Mouse (Mus musculus) heart, postnatal 36 days (tissue): ENCODE results near the gene C2. TPM values are rescaled to one million over a fixed set of nuclear protein-coding genes. Genes with fewer than 3 reads are reported as not detected.
"Not testable (repeated sequence)": the region's sequence is repeated elsewhere in the genome, so short reads cannot be mapped to it uniquely, and the experiment has no call there.

Source experiments
- DNase-seq, 2 experiments: peaks; one replicate each; pipeline ENCODE4 v3.0.0; 2021 to 2022
- intact Hi-C: fragments of 180-260 bp; cut with DNase I; formaldehyde crosslinking; loops from one replicate; pipeline ENCODE4 v1.15.1; 2025
- microRNA-seq, 2 experiments: library from miRNA; unstranded; fragments of <30 nt; microRNA quantifications; one replicate each; pipeline ENCODE4 v1.2.0; 2021; ENCODE audit warnings: borderline number of aligned reads in 2 of 2
- total RNA-seq, 2 experiments: library from RNA; stranded (reverse); gene quantifications; 2 replicates each; pipeline ENCODE4 v1.2.3; 2021

Gene C2
- total RNA-seq, 2 experiments from 2014 or later, result 3.1 to 4.4 TPM

DNA sequence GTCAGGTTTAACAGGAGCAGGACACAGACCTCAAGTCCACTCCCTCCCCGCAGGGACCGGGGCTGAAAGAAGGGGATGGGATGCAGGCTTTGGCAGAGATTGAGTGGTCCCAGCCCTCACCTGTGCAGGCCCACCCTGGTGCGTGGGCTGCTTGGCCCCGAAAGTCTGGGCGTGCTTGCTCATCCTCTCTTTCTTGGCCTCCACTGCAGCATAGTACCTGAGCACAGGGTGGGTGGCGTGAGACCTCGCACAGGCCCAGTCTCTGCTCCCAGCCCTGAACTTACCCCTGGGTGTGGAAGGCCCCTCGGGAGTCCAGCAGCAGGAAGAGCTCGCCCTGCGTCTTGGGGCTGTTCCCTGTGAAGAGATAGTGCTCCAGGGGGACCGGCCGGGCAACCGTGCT, 53.2 kb downstream of the C2 start:
- no peak for DNase-seq
- intact Hi-C loops, result no loop called here

DNA sequence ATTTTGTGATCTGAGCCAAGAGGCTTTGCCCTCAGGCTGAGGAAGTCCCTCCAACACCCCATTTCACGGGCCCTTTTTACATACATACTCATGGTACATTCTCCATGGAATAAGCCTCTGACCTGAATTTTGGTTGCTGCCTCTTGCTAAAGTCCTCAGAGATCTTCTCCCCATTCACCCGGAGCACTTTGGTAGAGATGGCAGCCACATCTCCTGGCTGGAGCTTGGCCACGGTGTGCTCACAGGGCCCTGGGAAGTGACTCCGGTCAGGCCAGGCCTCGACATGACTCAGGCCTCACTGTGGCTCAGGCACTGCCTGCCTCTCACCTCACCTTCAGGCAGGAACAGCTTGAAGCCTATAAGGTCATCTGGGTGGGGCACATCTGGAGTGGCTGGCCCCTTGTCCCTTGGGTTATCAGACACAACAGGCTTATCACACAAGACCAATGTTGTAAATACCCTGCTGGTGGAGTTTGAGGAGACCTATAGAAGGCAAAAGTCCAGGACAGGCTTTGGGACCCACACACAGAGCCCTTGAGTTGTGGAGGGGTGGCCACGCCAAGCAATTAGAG, 57.2 kb downstream of the C2 start:
- intact Hi-C loops, result no loop called here
- no peak for DNase-seq

- DNase-seq, result no peak
- intact Hi-C loops, result loop anchor here (5.0 to 10.0 kb wide), 2 partner anchors 181 to 296 kb away; partner anchors contain the start of genes Apom and Bag6
Observed at GRCm38 (mm10) chr17:34838785-34839184, 59.3 kb downstream of the C2 start.

GRCm38 (mm10) chr17:34837464-34838324, 60.4 kb downstream of the C2 start:
- DNase-seq, result no peak
- intact Hi-C loops, result loop anchor here (1.0 to 10.0 kb wide), 3 partner anchors 13 to 297 kb away; partner anchors contain the start of genes Apom, Bag6, Nelfe and Skiv2l

DNA sequence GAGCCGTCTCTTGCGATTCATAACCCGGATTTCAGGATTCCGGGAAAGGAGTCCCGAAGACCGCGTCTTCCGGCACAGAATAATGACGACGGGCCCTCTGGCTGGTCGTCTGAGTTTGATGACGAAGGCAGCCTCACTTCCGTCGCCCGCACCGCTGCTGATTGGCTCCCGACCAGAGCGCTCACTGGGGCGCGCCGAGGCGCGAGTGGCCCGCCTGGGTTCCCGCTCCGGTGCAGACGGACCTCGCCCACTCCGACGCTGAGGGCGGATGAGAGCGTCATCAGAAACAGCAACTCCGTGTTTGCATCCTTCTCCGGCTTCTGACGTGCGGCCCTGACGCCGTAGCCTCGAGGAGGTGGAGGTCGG, 61.2 kb downstream of the C2 start, which contains the start of the genes Stk19 and Dxo:
Gene Stk19, minus strand, starts transcription at position 90 of the 366 bp plus-strand sequence.
Gene Dxo, plus strand, starts transcription at position 164 of the 366 bp plus-strand sequence.
- peak; percentile 96 for DNase-seq
- intact Hi-C loops, result loop anchor here (1.0 to 10.0 kb wide), 3 partner anchors 13 to 298 kb away; partner anchors contain the start of genes Apom, Bag6, Nelfe and Skiv2l

DNA sequence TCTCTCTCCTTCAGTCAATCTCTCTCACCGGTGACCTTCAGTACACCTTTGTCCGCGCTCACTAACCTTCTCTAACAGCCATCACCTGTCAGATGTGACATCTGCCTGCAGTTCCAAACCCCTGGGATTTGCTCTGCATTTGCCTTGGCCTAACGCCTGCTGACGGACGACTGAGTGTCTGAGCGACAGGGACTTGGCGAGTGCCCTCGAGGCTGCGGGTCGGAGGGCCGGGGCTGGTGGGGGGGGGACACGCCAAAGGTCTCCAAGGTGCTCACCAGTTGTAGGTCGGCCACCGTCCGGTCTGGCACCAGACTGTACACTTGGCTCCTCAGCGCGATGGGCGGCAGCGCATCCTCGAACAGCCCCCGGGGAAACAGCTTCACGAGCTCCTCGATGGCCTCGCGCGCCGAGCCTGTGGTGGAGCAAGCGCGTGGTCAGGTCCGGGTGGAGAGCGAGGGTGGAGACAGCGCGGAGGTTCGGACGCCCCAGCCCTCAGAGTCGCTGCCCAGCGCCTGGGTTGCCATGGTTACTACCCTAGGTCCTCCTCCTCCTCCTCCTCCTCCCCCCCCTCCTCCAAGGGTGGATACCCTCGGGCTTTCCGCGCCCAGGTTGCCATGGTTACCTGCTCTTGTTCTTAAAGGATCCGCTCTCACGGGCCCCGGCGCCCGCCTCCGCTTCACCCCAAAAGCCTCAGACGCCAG, 61.8 kb downstream of the C2 start:
- no peak for DNase-seq
- intact Hi-C loops, result loop anchor here (5.0 to 10.0 kb wide), 2 partner anchors 179 to 298 kb away; partner anchors contain the start of genes Apom and Bag6

- DNase-seq, result not testable (repeated sequence)
- intact Hi-C loops, result loop anchor here (10.0 kb wide), 1 partner anchor 304 kb away; the partner anchor contains the start of genes Apom and Bag6
Observed at GRCm38 (mm10) chr17:34830776-34831175, 67.3 kb downstream of the C2 start.

DNA sequence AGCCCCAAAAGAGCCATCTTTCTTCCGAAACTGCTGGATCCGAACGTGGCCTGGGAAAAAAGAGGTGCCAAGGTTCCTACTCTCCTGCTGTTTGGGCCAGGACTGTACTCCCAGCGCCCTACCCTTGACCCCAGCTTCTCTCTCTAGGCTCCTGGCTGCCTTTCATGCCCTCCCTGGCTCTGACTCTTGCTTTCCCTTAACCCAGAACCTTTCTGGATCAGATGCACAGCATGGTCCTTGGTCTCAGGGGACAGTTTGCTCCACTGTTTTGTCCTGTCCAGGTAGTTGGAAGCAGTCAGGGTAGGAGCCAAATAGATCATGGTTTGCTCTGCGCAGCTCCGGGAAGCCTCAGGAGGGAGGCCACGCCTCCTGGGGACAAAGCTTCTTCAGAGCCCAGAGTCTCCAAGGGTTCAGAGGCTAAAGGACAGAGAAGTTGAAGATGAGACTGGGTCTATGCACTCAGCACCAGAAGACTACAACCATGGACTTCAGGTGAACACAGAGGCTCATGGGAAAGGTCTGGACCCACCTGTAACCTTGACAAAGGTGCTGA, 83.2 kb downstream of the C2 start:
- intact Hi-C loops, result loop anchor here (5.0 kb wide), 1 partner anchor 163 kb away; no protein-coding TSS in a partner anchor
- DNase-seq, result no peak

DNA sequence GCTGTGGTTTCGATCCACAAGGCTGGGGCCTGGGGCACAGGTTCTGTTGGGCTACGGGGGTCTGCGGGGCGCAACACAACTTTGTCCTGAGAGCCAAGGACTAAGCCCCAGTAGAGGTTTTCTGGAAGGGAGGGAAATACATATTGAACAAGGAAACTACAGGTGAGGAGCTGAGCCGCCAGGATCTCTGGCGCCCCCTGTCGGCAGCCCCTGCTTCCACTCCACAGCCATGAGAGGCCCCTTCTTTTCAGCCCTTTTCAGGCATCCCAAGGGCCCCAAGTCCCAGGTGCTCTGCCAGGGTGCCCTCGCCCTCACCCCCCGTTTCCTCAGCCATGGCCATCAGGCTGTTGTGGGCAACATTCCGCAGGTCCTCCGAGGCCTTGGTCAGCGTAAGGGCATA, 84.3 kb downstream of the C2 start:
- intact Hi-C loops, result loop anchor here (1.0 to 5.0 kb wide), 2 partner anchors 82 to 161 kb away; no protein-coding TSS in a partner anchor
- peak; percentile 39 to 60 for DNase-seq

Small RNA genes lying within 50 kb of the gene (microRNA-seq; reads per million reads assigned to microRNA genes)
- 0 reads per million in 2 experiments for gene Mir6970
- 1.3 to 2.2 reads per million in 2 experiments for gene Mir6971
- 0 reads per million in 2 experiments for gene Mir6972

Other genes with a start within 250 kb of the C2 start
- gene Tnxb, start 227.7 kb downstream of the C2 start, total RNA-seq, result 10 to 100 TPM; 35.6 to 39.7 TPM
- 10 to 100 TPM; 22.8 to 24.7 TPM for gene C4b, start 154.4 kb downstream of the C2 start, total RNA-seq
- not detected for gene Cyp21a1, start 93.7 kb downstream of the C2 start, total RNA-seq
- gene Stk19, start 61.3 kb downstream of the C2 start, total RNA-seq, result 10 to 100 TPM in 1 of 2 experiments, 1 to 10 TPM in 1; 10.0 to 11.1 TPM
- 10 to 100 TPM; 12.4 to 17.3 TPM for gene Dxo, start 61.2 kb downstream of the C2 start, total RNA-seq
- gene Skiv2l, start 48.1 kb downstream of the C2 start, total RNA-seq, result 10 to 100 TPM; 22.6 to 24.5 TPM
- gene Nelfe, start 47.9 kb downstream of the C2 start, total RNA-seq, result 10 to 100 TPM; 13.7 to 15.3 TPM
- gene Cfb, start 35.7 kb downstream of the C2 start, total RNA-seq, result 1 to 10 TPM; 4.4 to 7.5 TPM
- 1 to 10 TPM; 7.5 to 7.7 TPM for gene Zbtb12, start 18.8 kb downstream of the C2 start, total RNA-seq
- gene Gm20547, start 16.2 kb downstream of the C2 start, total RNA-seq, result not detected
- 10 to 100 TPM; 44.6 to 49.8 TPM for gene Ehmt2, start 204 bp upstream of the C2 start, total RNA-seq
- not detected for gene Slc44a4, start 16.2 kb upstream of the C2 start, total RNA-seq
- gene Neu1, start 33.0 kb upstream of the C2 start, total RNA-seq, result 10 to 100 TPM; 13.2 to 16.5 TPM
- gene Hspa1b, start 61.0 kb upstream of the C2 start, total RNA-seq, result 1 to 10 TPM; 2.8 to 4.5 TPM
- gene Gm20481, start 71.6 kb upstream of the C2 start, total RNA-seq, result not detected
- 1 to 10 TPM; 4.2 to 4.6 TPM for gene Hspa1a, start 73.9 kb upstream of the C2 start, total RNA-seq
- 1 to 10 TPM; 7.8 to 9.2 TPM for gene Hspa1l, start 74.4 kb upstream of the C2 start, total RNA-seq
- 10 to 100 TPM; 16.0 to 17.4 TPM for gene Lsm2, start 83.6 kb upstream of the C2 start, total RNA-seq
- 10 to 100 TPM; 26.7 to 27.4 TPM for gene Vars, start 102.7 kb upstream of the C2 start, total RNA-seq
- gene Vwa7, start 118.3 kb upstream of the C2 start, total RNA-seq, result 1 to 10 TPM; 8.4 to 9.3 TPM
- not detected for gene Sapcd1, start 129.8 kb upstream of the C2 start, total RNA-seq
- gene Msh5, start 148.5 kb upstream of the C2 start, total RNA-seq, result under 1 TPM; 0.25 to 0.70 TPM
- 10 to 100 TPM; 41.7 to 44.0 TPM for gene Clic1, start 151.7 kb upstream of the C2 start, total RNA-seq
- 10 to 100 TPM; 27.5 to 27.6 TPM for gene Ddah2, start 160.8 kb upstream of the C2 start, total RNA-seq
- under 1 TPM in 1 of 2 experiments, not detected in 1; 0.56 TPM for gene Ly6g6c, start 167.1 kb upstream of the C2 start, total RNA-seq
- gene Mpig6b, start 167.9 kb upstream of the C2 start, total RNA-seq, result under 1 TPM; 0.42 to 0.49 TPM
- gene Ly6g6e, start 178.6 kb upstream of the C2 start, total RNA-seq, result not detected
- gene Ly6g6d, start 179.8 kb upstream of the C2 start, total RNA-seq, result under 1 TPM; 0.70 to 0.80 TPM
- not detected for gene Ly6g6f, start 187.3 kb upstream of the C2 start, total RNA-seq
- 10 to 100 TPM; 54.6 to 61.1 TPM for gene Abhd16a, start 191.0 kb upstream of the C2 start, total RNA-seq
- gene Ly6g5c, start 210.0 kb upstream of the C2 start, total RNA-seq, result not detected
- not detected for gene Ly6g5b, start 217.2 kb upstream of the C2 start, total RNA-seq
- gene Gpank1, start 223.2 kb upstream of the C2 start, total RNA-seq, result 1 to 10 TPM; 8.0 to 9.6 TPM
- 100 to 1,000 TPM; 163 to 164 TPM for gene Csnk2b, start 223.8 kb upstream of the C2 start, total RNA-seq
- gene D17H6S53E, start 228.1 kb upstream of the C2 start, total RNA-seq, result 10 to 100 TPM; 25.7 to 26.4 TPM
- not detected for gene Apom, start 233.8 kb upstream of the C2 start, total RNA-seq
- gene Bag6, start 236.9 kb upstream of the C2 start, total RNA-seq, result 100 to 1,000 TPM; 243 to 268 TPM